Mouse (Mus musculus) liver, postnatal 0 days (tissue): ENCODE measurements around the gene Gm45140.
A peak's percentile ranks its signal among the peaks of the same experiment; 100 is the strongest.

Experiments used
- CTCF ChIP-seq: sonication (generic); IDR thresholded peaks from 2 replicates; pipeline ENCODE4 v1.5.1; 2016; ENCODE audit warnings: antibody characterized with exemption, low read depth
- EP300 ChIP-seq: IDR thresholded peaks from 2 replicates; pipeline ENCODE4 v1.6.1; 2016; ENCODE audit warnings: antibody characterized with exemption, low read depth, mild to moderate bottlenecking

DNA sequence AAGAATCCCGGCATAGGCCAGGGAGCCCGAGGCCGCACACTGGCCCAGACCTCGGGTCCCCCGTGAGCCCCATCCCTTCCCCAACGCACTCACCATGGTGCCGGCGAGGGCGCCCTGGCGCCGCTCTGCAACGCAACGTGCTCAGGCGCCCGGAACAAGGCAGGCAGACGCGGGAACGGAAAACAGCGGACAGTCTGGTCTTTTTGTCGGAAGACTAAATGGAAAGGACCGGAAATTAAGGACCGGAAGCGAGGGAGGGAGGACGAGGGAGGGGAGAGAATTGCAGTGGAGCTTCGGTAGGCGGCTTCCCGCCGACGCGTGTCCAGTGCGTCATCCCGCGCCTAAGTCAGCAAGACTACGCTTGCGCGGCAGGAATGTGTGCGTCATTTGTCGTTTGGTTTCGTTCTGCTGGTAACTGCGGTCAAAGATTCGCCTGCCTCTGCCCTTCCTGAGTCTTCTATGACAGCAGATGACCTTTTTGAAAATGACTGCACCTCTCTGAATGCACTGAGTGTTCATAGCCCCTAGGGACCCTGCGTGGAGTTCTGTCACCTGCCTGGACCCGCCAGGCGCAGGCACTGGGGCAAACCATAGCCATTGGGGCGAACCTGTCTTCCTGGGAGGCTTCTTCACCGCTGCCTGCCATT is 3.1 kb upstream of the Gm45140 start, which contains the start of gene Isy1:
- TF ChIP-seq CTCF (no peak; the same call in 1 of the 2 replicates), EP300 (peak; percentile 83)
